In genomic region chr5:146468311-146468710, GRCm38 (mm10) we compare ENCODE assay signal across 30 mouse cellular contexts. TPM values are rescaled to one million over a fixed set of nuclear protein-coding genes. Genes with fewer than 3 reads are reported as not detected.
A peak's percentile ranks its signal among the peaks of the same experiment; 100 is the strongest.
DNase-seq lines count a peak whose midpoint lies in the region; ATAC-seq and TF ChIP-seq lines count a peak whose summit lies in the region.
"Had no signal": no experiment of that assay in that cellular context is flagged by ENCODE, and none has a peak within 500 bp of the region (broad histone marks: within the 10 kb centered on the region; RNA-seq: fewer than 3 reads in every experiment).

No protein-coding gene starts in this region.

- no peak overlapping the region for H3K4me2 ChIP-seq in heart, embryonic 15.5 days
- no peak overlapping the region for H3K4me2 ChIP-seq in kidney, embryonic 15.5 days
- H3K4me2 ChIP-seq in midbrain, postnatal 0 days (ENCODE audit: low read depth, low read length, poor library complexity, severe bottlenecking): no peak overlapping the region
- H3K4me2 ChIP-seq in midbrain, embryonic 16.5 days (ENCODE audit: low read length): no peak overlapping the region
- H3K4me2 ChIP-seq: embryonic facial prominence, embryonic 15.5 days had no signal

- H3K27me3 ChIP-seq in cerebellum, adult 2 months (ENCODE audit: control insufficient read depth, insufficient read depth, low read length): no peaks in the 10 kb centered on the region
- H3K27me3 ChIP-seq in heart, embryonic 15.5 days: no peaks in the 10 kb centered on the region
- H3K27me3 ChIP-seq in kidney, embryonic 15.5 days: no peaks in the 10 kb centered on the region
- no peaks in the 10 kb centered on the region for H3K27me3 ChIP-seq in midbrain, postnatal 0 days (ENCODE audit: insufficient read depth, low read length)
- no peaks in the 10 kb centered on the region for H3K27me3 ChIP-seq in midbrain, embryonic 16.5 days (ENCODE audit: control insufficient read depth, insufficient read depth, low read depth, low read length)
- H3K27me3 ChIP-seq: embryonic facial prominence, embryonic 15.5 days had no signal

- no peak overlapping the region for H3K4me3 ChIP-seq in cerebellum, adult 2 months (replicated peaks; ENCODE audit: insufficient read depth, low read depth, low read length)
- H3K4me3 ChIP-seq in heart, embryonic 15.5 days: no peak overlapping the region
- H3K4me3 ChIP-seq in kidney, embryonic 15.5 days (replicated peaks): no peak overlapping the region
- H3K4me3 ChIP-seq in midbrain, postnatal 0 days (ENCODE audit: low read depth, low read length): no peak overlapping the region
- no peak overlapping the region for H3K4me3 ChIP-seq in midbrain, embryonic 16.5 days (ENCODE audit: low read depth, low read length)
- H3K4me3 ChIP-seq: embryonic facial prominence, embryonic 15.5 days; erythroblast, embryonic 14.5 days; forebrain, embryonic 10.5 days; gastrocnemius, adult 2 months; heart, embryonic 10.5 days had no signal

- ATAC-seq in heart, embryonic 15.5 days (replicated peaks; ENCODE audit: insufficient number of reproducible peaks, insufficient read depth, low FRiP score, low read depth): 0 out of 2 replicates have a peak, but pooled peaks have one; percentile 43
- no peak for ATAC-seq in kidney, embryonic 15.5 days (replicated peaks; ENCODE audit: low FRiP score)
- no peak for ATAC-seq in midbrain, postnatal 0 days (ENCODE audit: low FRiP score)
- no peak for ATAC-seq in midbrain, embryonic 16.5 days
- ATAC-seq: CD4-positive, CD25-positive, alpha-beta regulatory T cell, adult 4 months; intestine, embryonic 16.5 days had no signal

- no peaks in the 10 kb centered on the region for H3K9me3 ChIP-seq in heart, embryonic 15.5 days (replicated peaks)
- no peaks in the 10 kb centered on the region for H3K9me3 ChIP-seq in kidney, embryonic 15.5 days (replicated peaks)
- H3K9me3 ChIP-seq in midbrain, postnatal 0 days (ENCODE audit: low read length): no peaks in the 10 kb centered on the region
- no peaks in the 10 kb centered on the region for H3K9me3 ChIP-seq in midbrain, embryonic 16.5 days (replicated peaks; ENCODE audit: control insufficient read depth, low read length, poor library complexity, severe bottlenecking)
- H3K9me3 ChIP-seq: embryonic facial prominence, embryonic 15.5 days; forebrain, embryonic 10.5 days; heart, embryonic 10.5 days had no signal

- DNase-seq in cerebellum, postnatal 10 days: peak; percentile 76 to 82
- DNase-seq in cerebellum, adult 2 months: no peak
- DNase-seq in heart, adult 18-20 months: no peak
- DNase-seq in kidney, postnatal 25 days: peak; percentile 10 to 42
- peak; percentile 23 for DNase-seq in midbrain, postnatal 0 days (ENCODE audit: low spot score)
- DNase-seq: adrenal gland, postnatal 10 days; B cell, adult 2 months; cerebellum, adult 11-12 months; cerebellum, adult 9-11 months; embryo, embryonic 11 days; gastrocnemius, adult 2 months; gastrocnemius, postnatal 36 days; heart, adult 11 months; heart, postnatal 14 days had no signal

- H3K36me3 ChIP-seq in heart, embryonic 15.5 days: no peaks in the 10 kb centered on the region
- H3K36me3 ChIP-seq in kidney, embryonic 15.5 days: no peaks in the 10 kb centered on the region
- peaks cover 39% of the 10 kb centered on the region for H3K36me3 ChIP-seq in midbrain, postnatal 0 days (ENCODE audit: insufficient read depth, low read length)
- peaks cover 6% of the 10 kb centered on the region for H3K36me3 ChIP-seq in midbrain, embryonic 16.5 days (ENCODE audit: control insufficient read depth, insufficient read depth, low read length)
- H3K36me3 ChIP-seq: G1E; heart, embryonic 10.5 days had no signal

- TF ChIP-seq POLR2A in cerebellum, adult 2 months (IDR thresholded peaks at IDR 0.05; ENCODE audit: borderline replicate concordance, insufficient read depth, low read length): no peak

- TF ChIP-seq CTCF in cerebellum, adult 2 months (IDR thresholded peaks at IDR 0.05; ENCODE audit: borderline replicate concordance, insufficient read depth, low read depth, low read length): no peak
- TF ChIP-seq CTCF in midbrain, postnatal 0 days (IDR thresholded peaks at IDR 0.05): no peak

- no peaks in the 10 kb centered on the region for H3K4me1 ChIP-seq in cerebellum, adult 2 months (ENCODE audit: control insufficient read depth, insufficient read depth, low read length)
- H3K4me1 ChIP-seq in heart, embryonic 15.5 days (replicated peaks): no peaks in the 10 kb centered on the region
- no peaks in the 10 kb centered on the region for H3K4me1 ChIP-seq in kidney, embryonic 15.5 days
- H3K4me1 ChIP-seq in midbrain, postnatal 0 days (ENCODE audit: insufficient read depth, low read length): no peaks in the 10 kb centered on the region
- H3K4me1 ChIP-seq in midbrain, embryonic 16.5 days (ENCODE audit: control insufficient read depth, insufficient read depth, low read length): no peaks in the 10 kb centered on the region
- H3K4me1 ChIP-seq: embryonic facial prominence, embryonic 15.5 days; forebrain, embryonic 10.5 days; heart, embryonic 10.5 days had no signal

- no peak overlapping the region for H3K9ac ChIP-seq in heart, embryonic 15.5 days
- no peak overlapping the region for H3K9ac ChIP-seq in kidney, embryonic 15.5 days
- H3K9ac ChIP-seq in midbrain, postnatal 0 days (replicated peaks; ENCODE audit: low read length, poor library complexity, severe bottlenecking): no peak overlapping the region
- H3K9ac ChIP-seq in midbrain, embryonic 16.5 days (ENCODE audit: low read depth, low read length): no peak overlapping the region
- H3K9ac ChIP-seq: embryonic facial prominence, embryonic 15.5 days had no signal

- no peak overlapping the region for H3K27ac ChIP-seq in cerebellum, adult 2 months (ENCODE audit: insufficient read depth, low read length)
- no peak overlapping the region for H3K27ac ChIP-seq in heart, embryonic 15.5 days
- H3K27ac ChIP-seq in kidney, embryonic 15.5 days: no peak overlapping the region
- no peak overlapping the region for H3K27ac ChIP-seq in midbrain, postnatal 0 days (ENCODE audit: low read depth, low read length)
- no peak overlapping the region for H3K27ac ChIP-seq in midbrain, embryonic 16.5 days (ENCODE audit: low read length)
- H3K27ac ChIP-seq: embryonic facial prominence, embryonic 15.5 days; forebrain, embryonic 10.5 days; gastrocnemius, adult 2 months; heart, embryonic 10.5 days had no signal

- 21% methylated on average over 9 of the region's 9 CpGs for whole genome bisulfite sequencing in cerebellum, adult 2 months
- WGBS in heart, embryonic 15.5 days: 89% methylated on average over 9 of the region's 9 CpGs
- WGBS in kidney, embryonic 15.5 days: 88% methylated on average over 9 of the region's 9 CpGs
- 79% methylated on average over 9 of the region's 9 CpGs for WGBS in midbrain, postnatal 0 days
- WGBS in midbrain, embryonic 16.5 days: 88% methylated on average over 9 of the region's 9 CpGs

RNA-seq across cellular contexts. Expression of gene Gm6408, which starts 13.5 kb away (rescaled TPM):
- 0.18 and 0.27 TPM in 2 replicates for polyA plus RNA-seq in cerebellum, adult 2 months (2012; rRNA removed)
- polyA plus RNA-seq in heart, embryonic 15.5 days (2015; fragmentation: Nextera tagmentation; extraction: Ambion mirVana): not detected in 2 replicates
- total RNA-seq in heart, adult 18-20 months (2021): not detected
- not detected in 2 replicates for polyA plus RNA-seq in kidney, embryonic 15.5 days (2015; fragmentation: Nextera tagmentation; extraction: Ambion mirVana)
- not detected in 2 replicates for total RNA-seq in midbrain, postnatal 0 days (2014; rRNA removed)
- polyA plus RNA-seq in midbrain, postnatal 0 days (2015; fragmentation: Nextera tagmentation; extraction: Ambion mirVana): not detected in 2 replicates
- polyA plus RNA-seq in midbrain, embryonic 16.5 days (2015; fragmentation: Nextera tagmentation; extraction: Ambion mirVana): not detected in 2 replicates
- total RNA-seq: adrenal gland, postnatal 10 days; adrenal gland, postnatal 4 days; common myeloid progenitor, adult 5-6 weeks; G1E; gastrocnemius, adult 2 months; gastrocnemius, postnatal 36 days; heart, postnatal 14 days; hematopoietic stem cell, adult 5-6 weeks had no signal
- polyA plus RNA-seq: CD4-positive, CD25-positive, alpha-beta regulatory T cell, adult 4 months; embryonic facial prominence, embryonic 11.5 days; embryonic facial prominence, embryonic 15.5 days; erythroblast, embryonic 14.5 days; forebrain, embryonic 10.5 days; G1E; heart, embryonic 10.5 days; heart, embryonic 14.5 days; intestine, embryonic 16.5 days had no signal

RNA-seq across cellular contexts. Expression of gene Gm6370, which starts 22.9 kb away (rescaled TPM):
- polyA plus RNA-seq in cerebellum, adult 2 months (2012; rRNA removed): not detected in 2 replicates
- polyA plus RNA-seq in heart, embryonic 15.5 days (2015; fragmentation: Nextera tagmentation; extraction: Ambion mirVana): not detected in 2 replicates
- not detected for total RNA-seq in heart, adult 18-20 months (2021)
- polyA plus RNA-seq in kidney, embryonic 15.5 days (2015; fragmentation: Nextera tagmentation; extraction: Ambion mirVana): not detected in 2 replicates
- total RNA-seq in midbrain, postnatal 0 days (2014; rRNA removed): not detected in 2 replicates
- not detected in 2 replicates for polyA plus RNA-seq in midbrain, postnatal 0 days (2015; fragmentation: Nextera tagmentation; extraction: Ambion mirVana)
- polyA plus RNA-seq in midbrain, embryonic 16.5 days (2015; fragmentation: Nextera tagmentation; extraction: Ambion mirVana): not detected in 2 replicates
- total RNA-seq: adrenal gland, postnatal 4 days; common myeloid progenitor, adult 5-6 weeks; G1E; gastrocnemius, adult 2 months; gastrocnemius, postnatal 36 days; heart, postnatal 14 days; hematopoietic stem cell, adult 5-6 weeks had no signal
- polyA plus RNA-seq: brain, embryonic 14.5 days; CD4-positive, CD25-positive, alpha-beta regulatory T cell, adult 4 months; embryonic facial prominence, embryonic 11.5 days; embryonic facial prominence, embryonic 15.5 days; erythroblast, embryonic 14.5 days; forebrain, embryonic 10.5 days; G1E; heart, embryonic 10.5 days; heart, embryonic 14.5 days; intestine, embryonic 16.5 days had no signal

RNA-seq across cellular contexts. Expression of gene 4930449I24Rik, which starts 33.9 kb away (rescaled TPM):
- polyA plus RNA-seq in cerebellum, adult 2 months (2012; rRNA removed): not detected in 2 replicates
- polyA plus RNA-seq in heart, embryonic 15.5 days (2015; fragmentation: Nextera tagmentation; extraction: Ambion mirVana): not detected in 2 replicates
- total RNA-seq in heart, adult 18-20 months (2021): not detected
- polyA plus RNA-seq in kidney, embryonic 15.5 days (2015; fragmentation: Nextera tagmentation; extraction: Ambion mirVana): not detected in 2 replicates
- not detected in 2 replicates for total RNA-seq in midbrain, postnatal 0 days (2014; rRNA removed)
- polyA plus RNA-seq in midbrain, postnatal 0 days (2015; fragmentation: Nextera tagmentation; extraction: Ambion mirVana): not detected in 2 replicates
- not detected in 2 replicates for polyA plus RNA-seq in midbrain, embryonic 16.5 days (2015; fragmentation: Nextera tagmentation; extraction: Ambion mirVana)
- total RNA-seq: adrenal gland, postnatal 10 days; adrenal gland, postnatal 4 days; common myeloid progenitor, adult 5-6 weeks; G1E; gastrocnemius, adult 2 months; gastrocnemius, postnatal 36 days; heart, postnatal 14 days; hematopoietic stem cell, adult 5-6 weeks had no signal
- polyA plus RNA-seq: brain, embryonic 14.5 days; CD4-positive, CD25-positive, alpha-beta regulatory T cell, adult 4 months; embryonic facial prominence, embryonic 11.5 days; embryonic facial prominence, embryonic 15.5 days; erythroblast, embryonic 14.5 days; forebrain, embryonic 10.5 days; G1E; heart, embryonic 10.5 days; heart, embryonic 14.5 days; intestine, embryonic 16.5 days had no signal

RNA-seq across cellular contexts. Expression of gene Gm3402, which starts 45.6 kb away (rescaled TPM):
- not detected in 2 replicates for polyA plus RNA-seq in cerebellum, adult 2 months (2012; rRNA removed)
- polyA plus RNA-seq in heart, embryonic 15.5 days (2015; fragmentation: Nextera tagmentation; extraction: Ambion mirVana): not detected in 2 replicates
- total RNA-seq in heart, adult 18-20 months (2021): not detected
- polyA plus RNA-seq in kidney, embryonic 15.5 days (2015; fragmentation: Nextera tagmentation; extraction: Ambion mirVana): not detected in 2 replicates
- not detected in 2 replicates for total RNA-seq in midbrain, postnatal 0 days (2014; rRNA removed)
- polyA plus RNA-seq in midbrain, postnatal 0 days (2015; fragmentation: Nextera tagmentation; extraction: Ambion mirVana): not detected in 2 replicates
- polyA plus RNA-seq in midbrain, embryonic 16.5 days (2015; fragmentation: Nextera tagmentation; extraction: Ambion mirVana): not detected in 2 replicates
- total RNA-seq: adrenal gland, postnatal 10 days; adrenal gland, postnatal 4 days; common myeloid progenitor, adult 5-6 weeks; G1E; gastrocnemius, adult 2 months; gastrocnemius, postnatal 36 days; heart, postnatal 14 days; hematopoietic stem cell, adult 5-6 weeks had no signal
- polyA plus RNA-seq: brain, embryonic 14.5 days; CD4-positive, CD25-positive, alpha-beta regulatory T cell, adult 4 months; embryonic facial prominence, embryonic 11.5 days; embryonic facial prominence, embryonic 15.5 days; erythroblast, embryonic 14.5 days; forebrain, embryonic 10.5 days; G1E; heart, embryonic 10.5 days; heart, embryonic 14.5 days; intestine, embryonic 16.5 days had no signal

RNA-seq across cellular contexts. Expression of gene Gm3404, which starts 57.3 kb away (rescaled TPM):
- not detected in 2 replicates for polyA plus RNA-seq in cerebellum, adult 2 months (2012; rRNA removed)
- polyA plus RNA-seq in heart, embryonic 15.5 days (2015; fragmentation: Nextera tagmentation; extraction: Ambion mirVana): not detected in 2 replicates
- not detected for total RNA-seq in heart, adult 18-20 months (2021)
- not detected in 2 replicates for polyA plus RNA-seq in kidney, embryonic 15.5 days (2015; fragmentation: Nextera tagmentation; extraction: Ambion mirVana)
- not detected in 2 replicates for total RNA-seq in midbrain, postnatal 0 days (2014; rRNA removed)
- polyA plus RNA-seq in midbrain, postnatal 0 days (2015; fragmentation: Nextera tagmentation; extraction: Ambion mirVana): not detected in 2 replicates
- not detected in 2 replicates for polyA plus RNA-seq in midbrain, embryonic 16.5 days (2015; fragmentation: Nextera tagmentation; extraction: Ambion mirVana)
- total RNA-seq: adrenal gland, postnatal 10 days; adrenal gland, postnatal 4 days; common myeloid progenitor, adult 5-6 weeks; G1E; gastrocnemius, adult 2 months; gastrocnemius, postnatal 36 days; heart, postnatal 14 days; hematopoietic stem cell, adult 5-6 weeks had no signal
- polyA plus RNA-seq: brain, embryonic 14.5 days; CD4-positive, CD25-positive, alpha-beta regulatory T cell, adult 4 months; embryonic facial prominence, embryonic 11.5 days; embryonic facial prominence, embryonic 15.5 days; erythroblast, embryonic 14.5 days; forebrain, embryonic 10.5 days; G1E; heart, embryonic 10.5 days; heart, embryonic 14.5 days; intestine, embryonic 16.5 days had no signal

Comparison
In these comparisons a context has a peak if more than half of its experiments do, and no peak if none do; other contexts are left out.
1. DNase-seq: peak in cerebellum, postnatal 10 days (2 of 2), kidney, postnatal 25 days (2 of 2) and midbrain, postnatal 0 days (single experiment); none in cerebellum, adult 2 months (0 of 2) and heart, adult 18-20 months (0 of 2).